Mouse (Mus musculus): Measurements from ENCODE around the gene Gpx7. TPM values are rescaled to one million over a fixed set of nuclear protein-coding genes. Genes with fewer than 3 reads are reported as not detected.

The Gpx7 gene
- polyA plus RNA-seq, 1 experiment: not detected

- Histone ChIP-seq H3K4me1 (ENCODE audit: control insufficient read depth, insufficient read depth, low read length) (no peaks in the 10 kb centered on the region), H3K27ac (ENCODE audit: control insufficient read depth, insufficient read depth, low read depth, low read length, poor library complexity) (no peak overlapping the region; the same call in 1 of the 2 replicates), H3K4me3 (replicated peaks; ENCODE audit: control insufficient read depth, low read depth, low read length) (no peak overlapping the region)
- WGBS: 86% methylated on average over 3 of the region's 3 CpGs
- TF ChIP-seq POLR2A (IDR thresholded peaks at IDR 0.05; ENCODE audit: borderline replicate concordance, control insufficient read depth, low read depth, low read length): no peak
- TF ChIP-seq CTCF (IDR thresholded peaks at IDR 0.05; ENCODE audit: control insufficient read depth, insufficient read depth, low read length): no peak
These were observed 1.0 kb downstream of the Gpx7 start for GRCm38 (mm10) chr4:108405766-108406137.

GRCm38 (mm10) chr4:108403861-108404635 lies 2.7 kb downstream of the Gpx7 start:
- no peak overlapping the region for H3K4me3 ChIP-seq (replicated peaks; ENCODE audit: control insufficient read depth, low read depth, low read length)
- H3K4me1 ChIP-seq (ENCODE audit: control insufficient read depth, insufficient read depth, low read length): no peaks in the 10 kb centered on the region
- H3K27ac ChIP-seq (ENCODE audit: control insufficient read depth, insufficient read depth, low read depth, low read length, poor library complexity): no peak overlapping the region
- 81% methylated on average over 8 of the region's 8 CpGs for WGBS
- no peak for TF ChIP-seq CTCF (IDR thresholded peaks at IDR 0.05; ENCODE audit: control insufficient read depth, insufficient read depth, low read length)
- TF ChIP-seq POLR2A (IDR thresholded peaks at IDR 0.05; ENCODE audit: borderline replicate concordance, control insufficient read depth, low read depth, low read length): no peak

GRCm38 (mm10) chr4:108400395-108400794 lies 6.4 kb downstream of the Gpx7 start:
- 78% methylated on average over 10 of the region's 10 CpGs for WGBS
- Histone ChIP-seq H3K4me1 (ENCODE audit: control insufficient read depth, insufficient read depth, low read length) (no peaks in the 10 kb centered on the region), H3K4me3 (replicated peaks; ENCODE audit: control insufficient read depth, low read depth, low read length) (no peak overlapping the region), H3K27ac (ENCODE audit: control insufficient read depth, insufficient read depth, low read depth, low read length, poor library complexity) (no peak overlapping the region)
- TF ChIP-seq POLR2A (IDR thresholded peaks at IDR 0.05; ENCODE audit: borderline replicate concordance, control insufficient read depth, low read depth, low read length): no peak
- no peak for TF ChIP-seq CTCF (IDR thresholded peaks at IDR 0.05; ENCODE audit: control insufficient read depth, insufficient read depth, low read length)

GRCm38 (mm10) chr4:108394236-108394635 lies 12.5 kb downstream of the Gpx7 start:
- Histone ChIP-seq H3K4me3 (replicated peaks; ENCODE audit: control insufficient read depth, low read depth, low read length) (no peak overlapping the region), H3K4me1 (ENCODE audit: control insufficient read depth, insufficient read depth, low read length) (no peaks in the 10 kb centered on the region; the same call in 1 of the 2 replicates), H3K27ac (ENCODE audit: control insufficient read depth, insufficient read depth, low read depth, low read length, poor library complexity) (no peak overlapping the region)
- no peak for TF ChIP-seq POLR2A (IDR thresholded peaks at IDR 0.05; ENCODE audit: borderline replicate concordance, control insufficient read depth, low read depth, low read length)
- no peak for TF ChIP-seq CTCF (IDR thresholded peaks at IDR 0.05; ENCODE audit: control insufficient read depth, insufficient read depth, low read length)

GRCm38 (mm10) chr4:108392558-108392957 lies 14.2 kb downstream of the Gpx7 start:
- WGBS: 39% methylated on average over 2 of the region's 2 CpGs
- H3K27ac ChIP-seq (ENCODE audit: control insufficient read depth, insufficient read depth, low read depth, low read length, poor library complexity): no peak overlapping the region
- no peaks in the 10 kb centered on the region; the same call in 1 of the 2 replicates for H3K4me1 ChIP-seq (ENCODE audit: control insufficient read depth, insufficient read depth, low read length)
- no peak overlapping the region for H3K4me3 ChIP-seq (replicated peaks; ENCODE audit: control insufficient read depth, low read depth, low read length)
- TF ChIP-seq POLR2A (IDR thresholded peaks at IDR 0.05; ENCODE audit: borderline replicate concordance, control insufficient read depth, low read depth, low read length) (no peak), CTCF (IDR thresholded peaks at IDR 0.05; ENCODE audit: control insufficient read depth, insufficient read depth, low read length) (no peak)

GRCm38 (mm10) chr4:108391124-108391523 lies 15.6 kb downstream of the Gpx7 start:
- H3K4me3 ChIP-seq (replicated peaks; ENCODE audit: control insufficient read depth, low read depth, low read length): no peak overlapping the region
- TF ChIP-seq CTCF (IDR thresholded peaks at IDR 0.05; ENCODE audit: control insufficient read depth, insufficient read depth, low read length): no peak
- no peak for TF ChIP-seq POLR2A (IDR thresholded peaks at IDR 0.05; ENCODE audit: borderline replicate concordance, control insufficient read depth, low read depth, low read length)
- no peaks in the 10 kb centered on the region; the same call in 1 of the 2 replicates for H3K4me1 ChIP-seq (ENCODE audit: control insufficient read depth, insufficient read depth, low read length)
- WGBS: 81% methylated on average over 5 of the region's 5 CpGs
- no peak overlapping the region for H3K27ac ChIP-seq (ENCODE audit: control insufficient read depth, insufficient read depth, low read depth, low read length, poor library complexity)

GRCm38 (mm10) chr4:108388741-108389140 lies 18.0 kb downstream of the Gpx7 start:
- 80% methylated on average over 3 of the region's 3 CpGs for WGBS
- TF ChIP-seq CTCF (IDR thresholded peaks at IDR 0.05; ENCODE audit: control insufficient read depth, insufficient read depth, low read length) (no peak), POLR2A (IDR thresholded peaks at IDR 0.05; ENCODE audit: borderline replicate concordance, control insufficient read depth, low read depth, low read length) (no peak)
- Histone ChIP-seq H3K4me3 (replicated peaks; ENCODE audit: control insufficient read depth, low read depth, low read length) (no peak overlapping the region), H3K27ac (ENCODE audit: control insufficient read depth, insufficient read depth, low read depth, low read length, poor library complexity) (no peak overlapping the region), H3K4me1 (ENCODE audit: control insufficient read depth, insufficient read depth, low read length) (no peaks in the 10 kb centered on the region; the same call in 1 of the 2 replicates)

- no peak overlapping the region for H3K4me3 ChIP-seq (replicated peaks; ENCODE audit: control insufficient read depth, low read depth, low read length)
- WGBS: 2% methylated on average over 18 of the region's 18 CpGs
- TF ChIP-seq CTCF (IDR thresholded peaks at IDR 0.05; ENCODE audit: control insufficient read depth, insufficient read depth, low read length) (no peak), POLR2A (IDR thresholded peaks at IDR 0.05; ENCODE audit: borderline replicate concordance, control insufficient read depth, low read depth, low read length) (no peak)
- H3K4me1 ChIP-seq (ENCODE audit: control insufficient read depth, insufficient read depth, low read length): no peaks in the 10 kb centered on the region
- no peak overlapping the region for H3K27ac ChIP-seq (ENCODE audit: control insufficient read depth, insufficient read depth, low read depth, low read length, poor library complexity)
These were observed 19.0 kb downstream of the Gpx7 start for GRCm38 (mm10) chr4:108387681-108388253.

Data from bone marrow, adult 2 months (tissue).